Mouse (Mus musculus): ENCODE measurements at regions not wholly inside any gene's neighbourhood (a gene's known extent, or its start where the extent isn't known, plus 50 kb on each side); places are given as distances from the start of the nearest gene placed in this dataset.
A peak's percentile ranks its signal among the peaks of the same experiment; 100 is the strongest.

DNA sequence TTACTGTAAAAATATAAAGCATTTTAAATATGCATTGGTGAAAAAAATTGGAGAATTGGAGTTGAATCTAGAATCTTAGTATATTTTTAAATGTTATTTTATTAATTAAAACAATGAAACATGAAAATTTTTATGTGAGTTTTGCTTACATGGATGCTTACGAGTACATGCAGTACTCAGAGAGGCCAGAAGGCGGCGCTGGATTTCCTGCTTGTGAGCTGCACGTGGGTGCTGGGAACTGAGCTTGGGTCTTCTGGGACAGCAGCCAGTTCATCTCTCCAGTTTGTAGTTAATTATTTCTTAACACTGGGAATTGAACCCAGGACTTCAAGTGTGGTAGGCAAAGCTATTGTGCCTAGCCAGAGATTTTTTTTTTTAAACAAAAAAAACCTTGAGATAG is 85.5 kb downstream of the Zfp281 start:
- Histone ChIP-seq H3K9ac (replicated peaks; ENCODE audit: low read depth, low read length) (no peak overlapping the region), H3K4me3 (replicated peaks; ENCODE audit: low read length) (no peak overlapping the region), H3K27me3 (replicated peaks; ENCODE audit: control insufficient read depth, insufficient read depth, low read length) (no peaks in the 10 kb centered on the region), H3K4me2 (ENCODE audit: low read length) (no peak overlapping the region), H3K27ac (ENCODE audit: low read length) (no peak overlapping the region), H3K36me3 (ENCODE audit: control insufficient read depth, insufficient read depth) (no peaks in the 10 kb centered on the region), H3K9me3 (ENCODE audit: control insufficient read depth, low read length) (no peaks in the 10 kb centered on the region), H3K4me1 (replicated peaks; ENCODE audit: control insufficient read depth, insufficient read depth, low read length) (peaks cover 6% of the 10 kb centered on the region)
- ATAC-seq, result no peak
- WGBS, result 72% methylated on average over 4 of the region's 4 CpGs

- Histone ChIP-seq H3K4me3 (replicated peaks; ENCODE audit: low read length) (no peak overlapping the region), H3K36me3 (ENCODE audit: control insufficient read depth, insufficient read depth) (no peaks in the 10 kb centered on the region), H3K27ac (ENCODE audit: low read length) (no peak overlapping the region), H3K4me2 (ENCODE audit: low read length) (no peak overlapping the region), H3K27me3 (replicated peaks; ENCODE audit: control insufficient read depth, insufficient read depth, low read length) (no peaks in the 10 kb centered on the region), H3K4me1 (replicated peaks; ENCODE audit: control insufficient read depth, insufficient read depth, low read length) (peaks cover 5% of the 10 kb centered on the region), H3K9me3 (ENCODE audit: control insufficient read depth, low read length) (no peaks in the 10 kb centered on the region), H3K9ac (replicated peaks; ENCODE audit: low read depth, low read length) (no peak overlapping the region)
- no peak for ATAC-seq
- WGBS, result 84% methylated on average over 7 of the region's 7 CpGs
Observed at GRCm38 (mm10) chr1:136711243-136711642, 86.5 kb downstream of the Zfp281 start.

- no peak overlapping the region for H3K4me3 ChIP-seq (replicated peaks; ENCODE audit: low read length)
- H3K27me3 ChIP-seq (replicated peaks; ENCODE audit: control insufficient read depth, insufficient read depth, low read length), result no peaks in the 10 kb centered on the region
- H3K4me2 ChIP-seq (ENCODE audit: low read length), result no peak overlapping the region
- 74% methylated on average over 4 of the region's 4 CpGs for WGBS
- no peaks in the 10 kb centered on the region for H3K4me1 ChIP-seq (replicated peaks; ENCODE audit: control insufficient read depth, insufficient read depth, low read length)
- H3K27ac ChIP-seq (ENCODE audit: low read length), result no peak overlapping the region
- no peak overlapping the region for H3K9ac ChIP-seq (replicated peaks; ENCODE audit: low read depth, low read length)
- ATAC-seq, result peak; percentile 45; the same call in 1 of the 2 replicates
- no peaks in the 10 kb centered on the region for H3K9me3 ChIP-seq (ENCODE audit: control insufficient read depth, low read length)
- H3K36me3 ChIP-seq (ENCODE audit: control insufficient read depth, insufficient read depth), result no peaks in the 10 kb centered on the region
Observed at GRCm38 (mm10) chr1:136714077-136714476, 89.4 kb downstream of the Zfp281 start.

DNA sequence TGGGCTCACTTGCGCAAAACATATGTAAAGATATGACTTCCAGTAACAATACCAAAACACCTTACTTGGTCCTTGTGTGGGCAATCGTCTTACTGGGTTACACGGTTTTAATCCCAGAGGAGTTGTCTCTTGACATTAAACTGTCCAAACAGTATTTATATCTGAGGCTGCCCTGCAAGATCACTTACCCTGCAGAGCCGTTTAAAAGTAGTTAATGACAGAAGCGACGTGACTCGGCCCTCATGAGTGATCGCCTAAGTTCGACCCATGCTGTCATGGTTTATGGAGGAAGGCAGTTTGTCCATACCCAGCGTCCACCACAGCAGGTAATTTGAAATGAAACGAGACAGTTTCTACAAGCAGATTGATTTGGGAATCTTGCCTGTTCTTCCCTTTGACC is 90.3 kb downstream of the Zfp281 start:
- Histone ChIP-seq H3K9ac (replicated peaks; ENCODE audit: low read depth, low read length) (no peak overlapping the region), H3K27ac (ENCODE audit: low read length) (no peak overlapping the region), H3K9me3 (ENCODE audit: control insufficient read depth, low read length) (no peaks in the 10 kb centered on the region), H3K27me3 (replicated peaks; ENCODE audit: control insufficient read depth, insufficient read depth, low read length) (no peaks in the 10 kb centered on the region), H3K4me3 (replicated peaks; ENCODE audit: low read length) (no peak overlapping the region), H3K36me3 (ENCODE audit: control insufficient read depth, insufficient read depth) (no peaks in the 10 kb centered on the region), H3K4me1 (replicated peaks; ENCODE audit: control insufficient read depth, insufficient read depth, low read length) (no peaks in the 10 kb centered on the region), H3K4me2 (ENCODE audit: low read length) (no peak overlapping the region)
- 93% methylated on average over 11 of the region's 11 CpGs for WGBS
- no peak for ATAC-seq

DNA sequence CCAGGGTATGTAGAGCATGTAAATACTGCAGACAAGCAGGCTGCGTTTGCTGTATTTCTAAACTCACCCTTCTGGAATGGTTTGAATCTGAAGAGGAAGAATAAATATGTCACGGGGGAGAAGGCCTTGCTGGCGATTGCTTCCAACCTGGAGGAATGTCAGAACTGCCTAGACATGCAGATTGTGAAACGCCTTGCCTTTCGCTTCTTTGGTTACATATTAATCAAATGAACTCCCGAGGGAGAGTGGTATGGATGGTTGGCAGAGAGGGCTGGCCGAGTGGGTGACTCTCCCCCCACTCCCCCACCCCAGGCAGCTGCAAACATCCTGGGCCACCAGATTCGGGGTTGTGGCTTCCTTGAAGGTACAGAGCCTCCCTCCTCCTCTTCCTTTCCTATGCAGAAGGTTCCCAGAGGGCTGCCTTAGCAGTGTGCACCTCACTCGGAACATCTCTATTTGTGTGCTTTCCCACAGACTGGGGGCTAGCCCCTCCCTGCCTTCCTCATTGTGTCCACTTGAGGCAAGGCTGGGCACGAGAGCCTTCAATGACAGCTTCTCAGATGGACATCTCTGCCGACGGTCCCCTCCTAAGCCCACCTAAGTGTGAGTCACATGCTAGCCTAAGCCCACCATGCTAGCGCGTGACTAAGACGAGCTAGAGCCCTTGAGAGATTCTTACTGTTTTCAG is 93.3 kb downstream of the Zfp281 start:
- no peak overlapping the region for H3K4me3 ChIP-seq (replicated peaks; ENCODE audit: low read length)
- H3K9ac ChIP-seq (replicated peaks; ENCODE audit: low read depth, low read length), result no peak overlapping the region
- no peaks in the 10 kb centered on the region for H3K4me1 ChIP-seq (replicated peaks; ENCODE audit: control insufficient read depth, insufficient read depth, low read length)
- no peaks in the 10 kb centered on the region for H3K27me3 ChIP-seq (replicated peaks; ENCODE audit: control insufficient read depth, insufficient read depth, low read length)
- WGBS, result 69% methylated on average over 15 of the region's 15 CpGs
- no peaks in the 10 kb centered on the region for H3K36me3 ChIP-seq (ENCODE audit: control insufficient read depth, insufficient read depth)
- H3K9me3 ChIP-seq (ENCODE audit: control insufficient read depth, low read length), result no peaks in the 10 kb centered on the region
- no peak for ATAC-seq
- no peak overlapping the region for H3K27ac ChIP-seq (ENCODE audit: low read length)
- H3K4me2 ChIP-seq (ENCODE audit: low read length), result no peak overlapping the region

GRCm38 (mm10) chr1:136723839-136724443 is 99.2 kb downstream of the Zfp281 start:
- Histone ChIP-seq H3K4me3 (replicated peaks; ENCODE audit: low read length) (no peak overlapping the region), H3K27ac (ENCODE audit: low read length) (no peak overlapping the region), H3K9me3 (ENCODE audit: control insufficient read depth, low read length) (no peaks in the 10 kb centered on the region), H3K36me3 (ENCODE audit: control insufficient read depth, insufficient read depth) (no peaks in the 10 kb centered on the region), H3K9ac (replicated peaks; ENCODE audit: low read depth, low read length) (no peak overlapping the region), H3K4me1 (replicated peaks; ENCODE audit: control insufficient read depth, insufficient read depth, low read length) (peaks cover 3% of the 10 kb centered on the region; the same call in 1 of the 2 replicates), H3K27me3 (replicated peaks; ENCODE audit: control insufficient read depth, insufficient read depth, low read length) (no peaks in the 10 kb centered on the region), H3K4me2 (ENCODE audit: low read length) (no peak overlapping the region)
- WGBS, result 85% methylated on average over 13 of the region's 13 CpGs
- no peak for ATAC-seq

DNA sequence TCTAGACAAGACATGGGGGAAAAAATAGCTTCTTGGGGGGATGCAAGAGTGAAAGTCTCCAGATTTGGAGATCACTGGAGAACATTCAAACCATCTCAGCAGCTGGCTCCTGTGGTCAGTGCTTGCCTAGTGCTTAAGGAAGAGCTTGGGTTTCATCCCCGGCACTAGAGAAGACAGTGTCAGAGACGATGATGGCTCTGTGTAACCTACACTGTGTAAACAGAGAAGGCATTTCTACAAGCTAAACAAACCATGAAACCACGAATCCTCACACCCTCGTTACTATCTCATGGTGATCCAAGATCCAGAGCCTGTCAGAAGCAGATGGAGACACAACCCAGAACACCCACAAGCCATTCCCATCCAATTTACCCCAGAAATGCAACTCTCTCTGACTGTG is 100.5 kb downstream of the Zfp281 start:
- no peak overlapping the region for H3K27ac ChIP-seq (ENCODE audit: low read length)
- WGBS, result 83% methylated on average over 4 of the region's 4 CpGs
- H3K9me3 ChIP-seq (ENCODE audit: control insufficient read depth, low read length), result no peaks in the 10 kb centered on the region
- no peak overlapping the region for H3K4me3 ChIP-seq (replicated peaks; ENCODE audit: low read length)
- no peak overlapping the region for H3K4me2 ChIP-seq (ENCODE audit: low read length)
- H3K4me1 ChIP-seq (replicated peaks; ENCODE audit: control insufficient read depth, insufficient read depth, low read length), result peaks cover 3% of the 10 kb centered on the region; the same call in 1 of the 2 replicates
- H3K36me3 ChIP-seq (ENCODE audit: control insufficient read depth, insufficient read depth), result no peaks in the 10 kb centered on the region
- no peak overlapping the region for H3K9ac ChIP-seq (replicated peaks; ENCODE audit: low read depth, low read length)
- no peaks in the 10 kb centered on the region for H3K27me3 ChIP-seq (replicated peaks; ENCODE audit: control insufficient read depth, insufficient read depth, low read length)
- no peak for ATAC-seq

DNA sequence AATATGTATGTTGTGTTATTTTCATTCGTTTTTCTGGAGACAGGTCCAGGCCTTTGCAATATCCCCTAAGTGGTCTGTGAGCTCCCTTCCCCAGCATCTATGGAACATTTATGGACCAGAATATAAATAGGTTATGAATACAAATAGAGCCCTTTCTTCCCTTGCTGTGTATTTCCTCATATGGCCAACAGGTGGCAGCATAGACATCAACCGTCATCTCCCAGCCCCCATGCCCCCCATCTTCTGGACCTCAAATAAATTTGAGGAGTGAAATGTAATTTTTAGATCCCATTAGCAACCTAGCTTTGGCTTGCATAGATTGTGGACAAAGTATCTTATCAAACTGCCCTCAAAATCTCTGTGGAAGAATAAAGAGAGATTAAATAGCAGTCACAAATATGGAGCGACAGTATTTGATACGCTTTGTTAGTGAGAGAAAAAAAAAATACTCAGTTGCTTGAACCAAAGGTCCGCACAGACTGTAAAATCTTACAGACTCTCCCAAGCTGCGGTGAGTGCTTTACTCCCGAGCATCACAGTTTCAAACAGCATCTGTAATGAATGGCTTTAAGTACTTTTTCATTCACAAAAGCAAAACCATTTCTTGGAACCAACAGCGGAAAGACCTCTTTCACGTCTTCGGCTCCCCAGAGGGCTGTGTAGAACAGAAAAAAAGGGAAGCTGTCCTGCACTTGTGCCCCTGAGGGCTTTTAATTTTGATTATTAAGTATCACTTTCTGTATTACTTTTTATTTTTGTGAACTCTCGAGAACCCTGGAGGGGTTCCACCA is 101.6 kb downstream of the Zfp281 start:
- Histone ChIP-seq H3K4me2 (ENCODE audit: low read length) (no peak overlapping the region), H3K27me3 (replicated peaks; ENCODE audit: control insufficient read depth, insufficient read depth, low read length) (no peaks in the 10 kb centered on the region), H3K9me3 (ENCODE audit: control insufficient read depth, low read length) (no peaks in the 10 kb centered on the region), H3K27ac (ENCODE audit: low read length) (no peak overlapping the region), H3K4me1 (replicated peaks; ENCODE audit: control insufficient read depth, insufficient read depth, low read length) (peaks cover 3% of the 10 kb centered on the region; the same call in 1 of the 2 replicates), H3K36me3 (ENCODE audit: control insufficient read depth, insufficient read depth) (no peaks in the 10 kb centered on the region), H3K4me3 (replicated peaks; ENCODE audit: low read length) (no peak overlapping the region), H3K9ac (replicated peaks; ENCODE audit: low read depth, low read length) (no peak overlapping the region)
- WGBS, result 50% methylated on average over 11 of the region's 11 CpGs
- ATAC-seq, result no peak

DNA sequence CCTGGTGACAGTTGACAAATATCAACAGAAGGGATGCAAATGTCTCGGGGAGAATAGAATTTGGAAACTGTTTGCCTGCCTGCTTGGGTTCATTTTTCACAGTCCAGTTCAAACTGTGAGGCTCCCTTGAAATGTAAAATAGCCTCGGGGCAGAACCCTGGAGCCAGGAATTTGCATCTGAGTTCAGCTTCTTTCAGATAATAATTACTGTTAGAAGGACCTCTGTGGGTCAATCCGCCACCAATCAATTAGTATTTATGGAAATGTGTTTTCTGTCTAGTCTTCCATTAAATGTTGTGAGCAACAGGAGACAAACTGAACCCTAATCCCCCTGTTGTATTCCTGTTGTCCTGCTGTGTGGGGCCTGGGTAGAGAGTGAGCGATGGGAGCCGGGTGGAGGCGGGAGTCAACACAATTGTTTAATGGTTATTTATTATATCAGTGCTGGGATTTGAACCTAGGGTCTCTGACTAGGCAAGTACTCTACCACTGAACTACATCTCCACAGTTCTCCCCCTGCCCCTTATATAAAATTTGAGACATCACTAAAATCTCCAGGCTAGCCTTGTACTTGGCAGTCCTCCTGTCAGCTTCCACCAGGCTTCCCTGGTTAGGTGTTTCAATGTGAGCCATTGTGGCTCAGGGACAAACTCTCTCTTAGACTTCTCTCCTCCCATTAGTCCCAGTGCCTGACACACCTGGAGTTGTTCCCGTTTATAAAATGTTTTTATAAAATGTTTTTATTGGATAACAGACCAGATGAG is 103.3 kb downstream of the Zfp281 start:
- no peaks in the 10 kb centered on the region for H3K36me3 ChIP-seq (ENCODE audit: control insufficient read depth, insufficient read depth)
- H3K4me1 ChIP-seq (replicated peaks; ENCODE audit: control insufficient read depth, insufficient read depth, low read length), result peaks cover 3% of the 10 kb centered on the region; the same call in 1 of the 2 replicates
- no peak overlapping the region for H3K4me3 ChIP-seq (replicated peaks; ENCODE audit: low read length)
- no peak; the same call in 1 of the 2 replicates for ATAC-seq
- H3K27me3 ChIP-seq (replicated peaks; ENCODE audit: control insufficient read depth, insufficient read depth, low read length), result no peaks in the 10 kb centered on the region
- no peak overlapping the region for H3K27ac ChIP-seq (ENCODE audit: low read length)
- 21% methylated on average over 7 of the region's 7 CpGs for WGBS
- H3K9ac ChIP-seq (replicated peaks; ENCODE audit: low read depth, low read length), result no peak overlapping the region
- no peak overlapping the region for H3K4me2 ChIP-seq (ENCODE audit: low read length)
- no peaks in the 10 kb centered on the region for H3K9me3 ChIP-seq (ENCODE audit: control insufficient read depth, low read length)
